Mouse (Mus musculus) hindbrain, embryonic 16.5 days (tissue): ENCODE results near the gene Cps1. TPM values are rescaled to one million over a fixed set of nuclear protein-coding genes. Genes with fewer than 3 reads are reported as not detected.
A peak's percentile ranks its signal among the peaks of the same experiment; 100 is the strongest.

Experiments
- ATAC-seq: fragments of 200-750 bp; cut with Nextera tagmentation; 2 replicates; pipeline ENCODE4 v1.8.0; 2017; ENCODE audit warnings: moderate TSS enrichment, moderate library complexity
- H3K27ac ChIP-seq: fragments of 300-500 bp; sonication (generic); 2 replicates; pipeline ENCODE4 v1.5.1; 2014; ENCODE audit warnings: low read depth, mild to moderate bottlenecking, control low read depth, low read length, moderate library complexity
- H3K27me3 ChIP-seq: fragments of 300-500 bp; sonication (generic); replicated peaks from 2 replicates; pipeline ENCODE4 v1.6.1; 2014; ENCODE audit warnings: low read length; ENCODE audit not compliant: control insufficient read depth, insufficient read depth
- H3K36me3 ChIP-seq: fragments of 300-500 bp; sonication (generic); 2 replicates; pipeline ENCODE4 v1.6.1; 2014; ENCODE audit warnings: mild to moderate bottlenecking, low read length, moderate library complexity, mixed read lengths; ENCODE audit not compliant: control insufficient read depth, insufficient read depth
- H3K4me1 ChIP-seq: fragments of 300-500 bp; sonication (generic); 2 replicates; pipeline ENCODE4 v1.6.1; 2014; ENCODE audit warnings: low read depth, low read length; ENCODE audit not compliant: control insufficient read depth, insufficient read depth
- H3K4me2 ChIP-seq: fragments of 300-500 bp; sonication (generic); 2 replicates; pipeline ENCODE4 v1.6.1; 2014; ENCODE audit warnings: mild to moderate bottlenecking, low read length, control low read depth, moderate library complexity
- H3K4me3 ChIP-seq: fragments of 300-500 bp; sonication (generic); 2 replicates; pipeline ENCODE4 v1.5.1; 2014; ENCODE audit warnings: mild to moderate bottlenecking, low read length, control low read depth, moderate library complexity
- H3K9ac ChIP-seq: fragments of 300-500 bp; sonication (generic); 2 replicates; pipeline ENCODE4 v1.6.1; 2014; ENCODE audit warnings: low read depth, mild to moderate bottlenecking, control low read depth, low read length, moderate library complexity
- H3K9me3 ChIP-seq: fragments of 300-500 bp; sonication (generic); 2 replicates; pipeline ENCODE4 v1.6.1; 2014; ENCODE audit warnings: mild to moderate bottlenecking, low read length, moderate library complexity; ENCODE audit not compliant: control insufficient read depth
- WGBS: fragments of 180-500 bp; shearing (Covaris S2); extraction: QIAGEN DNeasy Blood & Tissue Kit; methylation state at CpG from one replicate; pipeline ENCODE4 v1.1.7; 2014; 5-methylcytosine and 5-hydroxymethylcytosine counted together
- polyA plus RNA-seq: library from polyadenylated mRNA; unstranded; fragments of >200 nt; fragmentation: Nextera tagmentation; extraction: Ambion mirVana; gene quantifications from 2 replicates; pipeline ENCODE4 v1.2.1, GENCODE M21; 2015

Cps1 gene
- polyA plus RNA-seq, 1 experiment from 2014 or later, result 0.09 TPM

DNA sequence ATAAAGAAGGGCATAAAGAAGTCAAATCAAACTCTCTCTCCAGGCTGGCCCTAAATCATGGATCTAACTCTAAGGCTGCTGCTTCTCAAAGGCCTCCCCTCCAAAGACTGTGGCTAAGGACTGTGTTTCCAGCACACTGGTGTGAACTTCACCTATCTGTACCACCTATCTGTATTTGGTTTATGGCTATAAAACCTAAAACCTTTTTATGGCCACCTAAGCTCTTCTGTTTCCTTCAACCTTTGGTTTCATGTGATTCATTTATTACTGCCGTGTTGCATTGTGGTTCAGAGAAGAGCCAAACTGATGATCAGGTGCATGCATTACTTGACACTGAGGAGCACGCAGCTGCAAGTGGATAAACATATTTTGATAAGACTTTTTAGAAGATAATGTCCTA lies 74.5 kb downstream of the Cps1 start:
- H3K36me3 ChIP-seq, result no peaks in the 10 kb centered on the region
- H3K4me3 ChIP-seq, result no peak overlapping the region
- WGBS, result 89% methylated on average over 2 of the region's 2 CpGs
- H3K4me2 ChIP-seq, result no peak overlapping the region
- H3K27me3 ChIP-seq, result no peaks in the 10 kb centered on the region
- no peak overlapping the region for H3K27ac ChIP-seq
- no peak overlapping the region for H3K9ac ChIP-seq
- no peaks in the 10 kb centered on the region for H3K9me3 ChIP-seq
- ATAC-seq, result no peak
- no peaks in the 10 kb centered on the region for H3K4me1 ChIP-seq

DNA sequence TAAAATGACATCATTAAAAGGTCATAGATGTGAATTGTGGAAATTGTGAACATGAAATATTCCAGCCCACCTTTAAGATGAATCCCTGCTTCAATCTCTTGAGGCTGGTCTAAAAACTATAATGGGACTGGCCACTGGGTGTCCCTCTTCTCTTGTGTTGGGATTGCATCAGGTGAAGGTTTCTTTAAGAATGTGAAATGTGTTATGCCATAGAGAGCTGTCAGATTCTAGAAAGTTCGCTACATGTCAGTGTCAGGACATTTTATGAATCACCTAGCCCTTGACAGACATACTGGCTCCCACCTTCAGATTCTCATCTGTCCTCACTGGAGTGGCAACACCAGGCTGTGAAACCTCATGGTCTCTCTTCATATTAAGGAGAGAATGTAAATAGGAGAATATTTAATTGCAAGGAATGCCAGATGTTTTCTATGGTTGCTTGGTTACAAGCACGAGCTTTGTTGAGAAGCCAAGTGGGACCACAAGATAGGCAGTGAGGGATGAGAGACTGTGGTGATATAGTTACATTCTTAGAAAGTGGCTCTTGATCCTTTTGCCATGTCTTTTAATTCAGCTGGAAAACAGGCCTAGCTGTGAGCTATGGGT lies 95.6 kb downstream of the Cps1 start:
- ATAC-seq, result 0 out of 2 replicates have a peak, but pooled peaks have one; percentile 34
- Histone ChIP-seq H3K4me1 (peaks cover 5% of the 10 kb centered on the region), H3K4me3 (no peak overlapping the region), H3K36me3 (no peaks in the 10 kb centered on the region), H3K9me3 (no peaks in the 10 kb centered on the region), H3K4me2 (no peak overlapping the region), H3K9ac (no peak overlapping the region), H3K27ac (no peak overlapping the region), H3K27me3 (no peaks in the 10 kb centered on the region)
- WGBS, result 27% methylated on average over 2 of the region's 2 CpGs

DNA sequence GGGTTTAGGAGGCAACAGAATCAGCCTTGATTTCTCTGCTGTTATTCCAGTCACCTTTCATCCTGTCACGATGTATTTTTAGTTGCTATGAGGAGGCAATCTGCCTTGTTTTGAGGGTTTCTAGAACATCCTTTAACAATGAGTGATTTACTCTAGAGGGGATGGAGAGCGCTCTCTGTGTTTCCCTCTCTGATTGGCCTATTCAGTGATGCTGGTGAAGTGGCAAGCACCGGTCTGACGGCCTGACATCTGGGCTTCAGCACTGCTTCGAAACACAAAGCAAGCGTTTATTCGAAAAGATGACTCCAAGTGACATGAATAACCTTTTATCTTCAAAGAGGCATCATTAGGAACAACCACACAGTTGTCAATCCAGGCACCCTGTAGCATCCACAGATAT lies 100.8 kb downstream of the Cps1 start:
- no peak overlapping the region for H3K27ac ChIP-seq
- no peak overlapping the region for H3K4me2 ChIP-seq
- peaks cover 2% of the 10 kb centered on the region for H3K4me1 ChIP-seq
- no peaks in the 10 kb centered on the region for H3K27me3 ChIP-seq
- H3K9me3 ChIP-seq, result no peaks in the 10 kb centered on the region
- H3K9ac ChIP-seq, result no peak overlapping the region
- no peak for ATAC-seq
- WGBS, result 62% methylated on average over 7 of the region's 7 CpGs
- H3K36me3 ChIP-seq, result no peaks in the 10 kb centered on the region
- no peak overlapping the region for H3K4me3 ChIP-seq

DNA sequence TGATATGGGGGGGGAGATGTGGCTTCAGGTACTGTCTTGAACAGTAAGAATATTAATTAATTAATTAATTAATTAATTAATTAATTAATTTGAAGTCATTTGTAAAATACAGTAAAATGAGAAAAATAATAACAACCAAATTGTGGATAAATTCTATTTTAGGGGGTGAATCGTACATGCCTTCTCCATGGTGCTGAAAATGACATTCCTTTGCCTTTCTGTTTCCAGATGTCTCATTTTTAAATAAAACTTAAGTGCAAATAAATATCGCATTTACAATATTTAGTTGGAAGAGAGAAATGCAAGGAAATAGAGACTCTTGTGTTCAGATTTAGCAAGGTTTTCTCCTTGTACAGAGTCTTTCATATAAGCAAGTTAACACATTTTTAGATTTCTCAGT lies 112.0 kb downstream of the Cps1 start:
- Histone ChIP-seq H3K36me3 (no peaks in the 10 kb centered on the region), H3K27me3 (no peaks in the 10 kb centered on the region), H3K27ac (no peak overlapping the region), H3K4me2 (no peak overlapping the region), H3K9ac (no peak overlapping the region), H3K4me1 (no peaks in the 10 kb centered on the region), H3K4me3 (no peak overlapping the region), H3K9me3 (no peaks in the 10 kb centered on the region)
- WGBS, result 89% methylated on average over 2 of the region's 2 CpGs
- ATAC-seq, result no peak

DNA sequence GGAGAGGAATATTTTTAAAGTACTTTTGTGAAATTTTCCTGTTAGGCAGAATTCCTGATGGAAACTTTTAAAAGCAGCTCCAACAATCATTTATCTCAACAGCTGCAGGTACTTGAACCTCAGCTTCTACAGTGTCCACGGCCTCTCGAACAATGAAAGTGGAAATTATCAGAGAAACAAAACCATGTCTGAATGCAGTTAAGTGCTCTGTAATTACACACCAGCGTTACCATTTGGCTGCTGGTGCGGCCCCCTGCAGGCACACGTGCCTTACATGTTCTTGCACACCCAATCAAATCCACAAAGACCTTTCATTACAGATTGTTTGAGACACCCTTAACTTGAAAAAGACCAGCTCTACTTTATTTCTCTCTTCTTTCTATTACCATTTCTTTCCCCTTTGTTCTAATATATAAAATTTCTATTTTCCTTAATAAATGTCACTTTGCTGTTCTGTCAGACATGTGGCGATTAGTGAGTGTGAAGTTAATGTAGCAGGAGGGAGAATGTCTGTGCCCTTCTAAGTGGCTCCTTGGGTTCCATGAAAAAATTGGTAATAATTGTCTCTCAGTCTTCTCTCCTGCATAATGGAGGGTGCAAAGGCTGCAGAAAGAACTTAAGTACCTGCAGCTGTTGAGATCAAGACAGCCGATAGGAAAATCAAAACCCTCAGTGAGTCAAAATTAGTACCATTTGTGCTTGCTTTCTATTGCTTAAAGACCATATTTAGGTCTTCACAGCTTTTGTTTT lies 112.8 kb downstream of the Cps1 start:
- no peak overlapping the region for H3K4me2 ChIP-seq
- WGBS, result 61% methylated on average over 7 of the region's 7 CpGs
- no peaks in the 10 kb centered on the region for H3K4me1 ChIP-seq
- no peaks in the 10 kb centered on the region for H3K9me3 ChIP-seq
- H3K4me3 ChIP-seq, result no peak overlapping the region
- H3K36me3 ChIP-seq, result no peaks in the 10 kb centered on the region
- no peak for ATAC-seq
- no peak overlapping the region for H3K9ac ChIP-seq
- H3K27me3 ChIP-seq, result no peaks in the 10 kb centered on the region
- no peak overlapping the region for H3K27ac ChIP-seq

DNA sequence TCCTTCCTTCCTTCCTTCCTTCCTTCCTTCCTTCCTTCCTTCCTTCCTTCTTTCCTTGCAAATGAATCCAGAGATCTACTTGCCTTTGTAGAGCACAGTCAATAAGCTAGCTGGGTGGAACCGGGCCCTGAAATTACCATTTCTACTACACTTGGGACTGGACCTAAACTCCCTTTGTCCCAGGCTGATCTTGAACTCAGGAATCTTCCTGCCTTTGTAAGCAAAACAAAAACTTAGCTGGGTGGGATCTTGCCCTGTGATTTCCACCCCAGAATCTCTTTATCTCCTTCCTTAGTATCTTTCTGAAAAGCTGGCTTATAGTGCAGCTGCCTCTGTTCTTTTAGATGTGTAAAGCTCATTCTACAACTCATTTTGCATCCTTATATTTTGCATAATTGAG lies 115.6 kb downstream of the Cps1 start:
- H3K9ac ChIP-seq, result no peak overlapping the region
- H3K27ac ChIP-seq, result no peak overlapping the region
- no peaks in the 10 kb centered on the region for H3K4me1 ChIP-seq
- H3K4me3 ChIP-seq, result no peak overlapping the region
- H3K9me3 ChIP-seq, result no peaks in the 10 kb centered on the region
- ATAC-seq, result no peak
- no peak overlapping the region for H3K4me2 ChIP-seq
- H3K27me3 ChIP-seq, result no peaks in the 10 kb centered on the region
- WGBS, result 86% methylated on average over 1 of the region's 1 CpGs
- no peaks in the 10 kb centered on the region for H3K36me3 ChIP-seq

DNA sequence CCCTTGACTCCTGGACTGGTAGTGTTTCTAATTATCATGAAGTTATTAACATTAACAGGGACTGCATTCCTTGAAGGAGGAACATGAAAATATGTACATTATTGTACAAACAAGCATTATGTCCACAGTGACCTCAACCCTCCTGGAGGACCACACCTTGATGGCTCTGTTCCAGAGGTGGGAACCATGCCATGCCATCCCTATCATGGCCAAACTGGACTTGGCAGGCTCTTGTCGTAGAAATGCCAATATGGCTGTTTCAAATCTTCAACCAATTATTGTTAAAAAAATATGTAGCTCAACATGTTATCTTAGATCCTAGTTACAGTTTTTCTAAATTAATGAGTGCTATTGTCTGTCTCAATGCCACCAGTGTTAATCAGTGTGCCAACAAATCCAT lies 116.1 kb downstream of the Cps1 start:
- Histone ChIP-seq H3K27ac (no peak overlapping the region), H3K4me1 (no peaks in the 10 kb centered on the region), H3K9me3 (no peaks in the 10 kb centered on the region), H3K27me3 (no peaks in the 10 kb centered on the region), H3K4me3 (no peak overlapping the region), H3K9ac (no peak overlapping the region), H3K4me2 (no peak overlapping the region), H3K36me3 (no peaks in the 10 kb centered on the region)
- ATAC-seq, result no peak
- WGBS, result 93% methylated on average over 1 of the region's 1 CpGs

DNA sequence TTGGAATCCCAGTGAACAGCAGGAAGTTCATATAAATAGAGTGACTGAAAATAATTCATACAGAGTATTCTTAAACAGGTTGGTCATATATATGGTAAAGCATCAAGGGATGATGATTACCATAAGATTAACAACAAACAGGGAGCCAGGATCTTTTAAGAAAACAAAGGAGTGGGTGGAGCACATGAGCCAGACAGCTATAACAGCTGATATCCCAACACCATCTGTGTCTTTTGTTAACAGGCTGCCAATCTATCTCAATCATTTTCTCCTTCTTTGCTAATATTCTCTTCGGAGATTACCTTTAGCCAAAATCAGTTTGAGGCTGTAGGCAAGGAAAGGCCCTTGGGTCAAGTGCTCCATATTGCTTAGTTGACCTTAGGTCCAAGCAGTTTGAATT lies 142.4 kb downstream of the Cps1 start:
- H3K27ac ChIP-seq, result no peak overlapping the region
- H3K4me3 ChIP-seq, result no peak overlapping the region
- 56% methylated on average over 1 of the region's 1 CpGs for WGBS
- H3K9me3 ChIP-seq, result no peaks in the 10 kb centered on the region
- no peaks in the 10 kb centered on the region for H3K27me3 ChIP-seq
- no peak overlapping the region for H3K9ac ChIP-seq
- H3K4me2 ChIP-seq, result no peak overlapping the region
- H3K36me3 ChIP-seq, result no peaks in the 10 kb centered on the region
- no peaks in the 10 kb centered on the region for H3K4me1 ChIP-seq
- ATAC-seq, result no peak

DNA sequence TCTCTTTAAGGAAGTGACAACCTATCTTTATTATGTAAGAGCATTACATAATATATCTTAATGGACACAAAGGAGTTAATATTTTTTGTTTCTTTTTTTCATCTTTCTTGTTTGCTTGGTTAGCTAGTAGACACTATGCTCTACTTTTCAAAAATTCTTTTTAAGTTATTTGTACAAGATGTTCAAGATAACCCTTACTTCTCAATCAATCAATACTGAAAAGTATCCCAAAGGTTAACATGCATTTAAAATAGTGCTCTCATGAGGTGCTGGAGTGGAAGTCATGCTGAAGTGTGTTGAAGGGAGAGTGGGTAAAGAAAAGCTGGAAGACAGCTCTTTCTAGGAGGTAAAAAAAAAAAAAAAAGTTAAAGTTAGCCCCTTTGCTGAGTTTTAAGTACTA lies 145.1 kb downstream of the Cps1 start:
- Histone ChIP-seq H3K27me3 (no peaks in the 10 kb centered on the region), H3K4me2 (no peak overlapping the region), H3K4me3 (no peak overlapping the region), H3K4me1 (no peaks in the 10 kb centered on the region), H3K9ac (no peak overlapping the region), H3K9me3 (no peaks in the 10 kb centered on the region), H3K36me3 (no peaks in the 10 kb centered on the region), H3K27ac (no peak overlapping the region)
- ATAC-seq, result no peak
